Mouse (Mus musculus): ENCODE data around the gene Chrm3.

DNA sequence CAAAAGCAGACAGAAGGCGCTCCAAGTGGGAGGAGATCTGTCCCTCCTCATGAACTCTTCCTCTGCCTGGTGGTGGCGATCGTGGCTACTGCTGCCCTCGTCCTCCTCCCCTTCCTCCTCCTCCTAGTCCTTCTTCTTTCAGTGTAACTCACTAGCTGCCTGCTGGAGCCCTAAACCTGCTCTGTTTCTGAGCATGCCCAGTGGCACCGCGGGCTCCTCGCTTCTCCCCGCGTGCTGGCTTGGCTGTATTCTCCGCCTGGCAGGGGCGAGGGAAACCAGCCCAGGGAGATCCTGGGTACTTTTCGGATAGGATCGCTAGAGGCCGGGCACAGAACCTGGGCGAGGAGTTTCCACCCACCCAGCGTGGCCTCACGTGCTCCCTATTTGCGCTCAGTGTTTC is at the start of gene Chrm3:
- TF ChIP-seq POLR2A (IDR thresholded peaks at IDR 0.05; ENCODE audit: insufficient read depth, low read length) = no peak
- TF ChIP-seq CTCF (IDR thresholded peaks at IDR 0.05; ENCODE audit: low read depth, low read length) = no peak
- TF ChIP-seq EP300 (IDR thresholded peaks at IDR 0.05; ENCODE audit: insufficient read depth, low read depth, low read length) = no peak
